Comparison of ENCODE assay signal across 9 mouse cellular contexts in the genomic region with DNA sequence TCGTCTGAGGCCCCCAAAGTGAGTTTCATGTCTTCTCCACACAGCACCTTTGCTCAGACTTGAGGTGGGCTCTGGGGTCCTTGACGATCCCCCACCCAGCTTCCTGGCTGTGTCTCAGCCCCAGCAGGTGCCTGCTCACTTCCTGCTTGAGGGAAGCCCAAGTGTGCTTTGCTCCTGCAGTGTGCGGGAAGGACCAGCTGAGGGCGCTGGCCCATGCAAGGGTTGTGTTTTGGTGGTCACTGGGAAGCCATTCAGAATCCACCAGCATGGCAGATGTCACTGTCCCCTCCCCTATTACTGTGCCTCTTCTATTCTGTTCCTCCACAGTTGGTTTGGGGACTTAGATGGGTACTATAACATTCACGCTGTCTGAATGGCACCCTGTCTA. TPM values are rescaled to one million over a fixed set of nuclear protein-coding genes. Genes with fewer than 3 reads are reported as not detected.
DNase-seq lines count a peak whose midpoint lies in the region; ATAC-seq and TF ChIP-seq lines count a peak whose summit lies in the region.
"Had no signal": no experiment of that assay in that cellular context is flagged by ENCODE, and none has a peak within 500 bp of the region (broad histone marks: within the 10 kb centered on the region; RNA-seq: fewer than 3 reads in every experiment).

No protein-coding gene starts in this region.

- no peak overlapping the region for H3K4me2 ChIP-seq in stomach, embryonic 16.5 days (ENCODE audit: low read depth, low read length)
- H3K4me2 ChIP-seq: embryonic facial prominence, embryonic 13.5 days had no signal

- peaks cover 3% of the 10 kb centered on the region; the same call in 1 of the 2 replicates for H3K4me1 ChIP-seq in embryonic fibroblast, embryonic 13.5 days (ENCODE audit: control insufficient read depth, insufficient read depth, low read length)
- peaks cover 23% of the 10 kb centered on the region for H3K4me1 ChIP-seq in stomach, embryonic 16.5 days (ENCODE audit: control insufficient read depth, insufficient read depth, low read length)

- H3K9me3 ChIP-seq in stomach, embryonic 16.5 days (replicated peaks; ENCODE audit: control insufficient read depth, low read length), result no peaks in the 10 kb centered on the region
- H3K9me3 ChIP-seq: embryonic facial prominence, embryonic 13.5 days had no signal

- H3K27me3 ChIP-seq in stomach, embryonic 16.5 days (ENCODE audit: control insufficient read depth, insufficient read depth, low read length), result no peaks in the 10 kb centered on the region
- H3K27me3 ChIP-seq: embryonic facial prominence, embryonic 13.5 days had no signal

- TF ChIP-seq POLR2A in embryonic fibroblast, embryonic 13.5 days (IDR thresholded peaks at IDR 0.05; ENCODE audit: low read depth, low read length), result no peak

- H3K36me3 ChIP-seq in stomach, embryonic 16.5 days (ENCODE audit: control insufficient read depth, insufficient read depth, low read length), result no peaks in the 10 kb centered on the region

- H3K9ac ChIP-seq in stomach, embryonic 16.5 days (ENCODE audit: low read length), result no peak overlapping the region
- H3K9ac ChIP-seq: embryonic facial prominence, embryonic 13.5 days had no signal

- ATAC-seq in stomach, embryonic 16.5 days (ENCODE audit: insufficient read depth, low FRiP score), result no peak

- no peak overlapping the region for H3K4me3 ChIP-seq in layer of hippocampus, adult 2 months
- H3K4me3 ChIP-seq in embryonic fibroblast, embryonic 13.5 days (ENCODE audit: insufficient read depth, low read length), result no peak overlapping the region
- no peak overlapping the region for H3K4me3 ChIP-seq in stomach, embryonic 16.5 days (replicated peaks; ENCODE audit: low read length)
- H3K4me3 ChIP-seq: embryonic facial prominence, embryonic 13.5 days had no signal

- no peak for DNase-seq in layer of hippocampus, adult 2 months (ENCODE audit: low spot score in 2 of 2)
- no peak for DNase-seq in layer of hippocampus, postnatal 14 days (ENCODE audit: low spot score in 2 of 2)
- peak; percentile 31 for DNase-seq in MEL-GATA-1-ER (ENCODE audit: extremely low read depth, low read depth)
- DNase-seq in adrenal gland, adult 8-10 months, result no peak
- no peak for DNase-seq in frontal cortex, postnatal 10 days (ENCODE audit: low spot score in 2 of 2)
- DNase-seq: right cerebral cortex, postnatal 25 days had no signal

- no peak overlapping the region for H3K27ac ChIP-seq in layer of hippocampus, adult 2 months
- no peak overlapping the region for H3K27ac ChIP-seq in embryonic fibroblast, embryonic 13.5 days (ENCODE audit: insufficient read depth, low read length)
- H3K27ac ChIP-seq in stomach, embryonic 16.5 days (ENCODE audit: low read length), result 0 out of 2 replicates have a peak overlapping the region, but pooled peaks have one; percentile 70

- TF ChIP-seq CTCF in layer of hippocampus, adult 2 months (conservative IDR thresholded peaks at IDR 0.05), result peak; percentile 67
- peak; percentile 17; the same call in 1 of the 2 replicates for TF ChIP-seq CTCF in embryonic fibroblast, embryonic 13.5 days (IDR thresholded peaks at IDR 0.05; ENCODE audit: borderline replicate concordance, insufficient read depth, low read length)

- 47% methylated on average over 5 of the region's 5 CpGs for WGBS in stomach, embryonic 16.5 days

RNA-seq across cellular contexts. Expression of gene Ptrhd1, which starts 44.8 kb away (rescaled TPM):
- 1 to 10 TPM; 8.0 to 8.2 TPM for total RNA-seq in layer of hippocampus, adult 2 months (2021)
- 1 to 10 TPM; 9.8 to 9.9 TPM for total RNA-seq in layer of hippocampus, postnatal 14 days (2021)
- polyA plus RNA-seq in embryonic fibroblast, embryonic 13.5 days (2011; ENCODE audit: insufficient read length, low read depth, missing spikeins), result 3.5 and 4.1 TPM in 2 replicates
- 5.0 and 5.1 TPM in 2 replicates for polyA plus RNA-seq in stomach, embryonic 16.5 days (2015; fragmentation: Nextera tagmentation; extraction: Ambion mirVana)
- 1 to 10 TPM; 7.0 to 9.4 (median 8.5) TPM for total RNA-seq in adrenal gland, adult 8-10 months (2022)

RNA-seq across cellular contexts. Expression of gene Cenpo, which starts 45.0 kb away (rescaled TPM):
- 1 to 10 TPM; 4.2 to 4.3 TPM for total RNA-seq in layer of hippocampus, adult 2 months (2021)
- total RNA-seq in layer of hippocampus, postnatal 14 days (2021), result 1 to 10 TPM; 4.1 to 4.9 TPM
- polyA plus RNA-seq in embryonic fibroblast, embryonic 13.5 days (2011; ENCODE audit: insufficient read length, low read depth, missing spikeins), result 7.2 and 14.8 TPM in 2 replicates
- 12.1 TPM in 2 replicates for polyA plus RNA-seq in stomach, embryonic 16.5 days (2015; fragmentation: Nextera tagmentation; extraction: Ambion mirVana)
- total RNA-seq in adrenal gland, adult 8-10 months (2022), result 10 to 100 TPM in 3 of 4 experiments, 1 to 10 TPM in 1; 8.3 to 15.3 (median 12.2) TPM

RNA-seq across cellular contexts. Expression of gene Adcy3, which starts 56.2 kb away (rescaled TPM):
- 10 to 100 TPM; 47.6 to 48.6 TPM for total RNA-seq in layer of hippocampus, adult 2 months (2021)
- 10 to 100 TPM; 44.8 to 49.4 TPM for total RNA-seq in layer of hippocampus, postnatal 14 days (2021)
- 21.9 and 22.0 TPM in 2 replicates for polyA plus RNA-seq in embryonic fibroblast, embryonic 13.5 days (2011; ENCODE audit: insufficient read length, low read depth, missing spikeins)
- 7.7 and 8.7 TPM in 2 replicates for polyA plus RNA-seq in stomach, embryonic 16.5 days (2015; fragmentation: Nextera tagmentation; extraction: Ambion mirVana)
- total RNA-seq in adrenal gland, adult 8-10 months (2022), result 10 to 100 TPM; 40.5 to 52.1 (median 41.5) TPM
